Mouse (Mus musculus) cerebellum, adult 11 months (tissue): ENCODE results near the gene Olfr25.

Experiments
- DNase-seq: peaks from one replicate; pipeline ENCODE4 v3.0.0; 2022

Olfr25 gene

DNA sequence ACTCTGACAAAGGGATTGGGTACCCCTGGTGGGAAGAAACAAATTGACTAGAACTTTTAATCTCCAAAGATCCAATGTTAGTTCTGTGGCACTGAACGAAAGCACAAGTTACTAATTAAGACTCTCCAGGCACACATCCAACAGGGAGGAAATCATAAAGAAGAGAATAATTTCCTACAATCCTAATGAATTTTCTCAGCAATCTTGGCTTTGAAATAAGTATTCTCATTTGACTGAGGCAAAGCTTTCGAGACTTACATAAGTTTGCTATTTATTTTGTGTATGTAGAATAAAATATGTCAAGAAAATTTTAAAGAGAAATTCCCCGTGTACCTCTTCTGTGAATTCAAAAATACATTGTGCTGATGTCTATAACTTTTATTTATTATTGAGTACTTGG, at the start of gene Olfr25:
Gene Olfr25, plus strand, starts transcription at position 301 of the 400 bp plus-strand sequence.
- no peak for DNase-seq

DNA sequence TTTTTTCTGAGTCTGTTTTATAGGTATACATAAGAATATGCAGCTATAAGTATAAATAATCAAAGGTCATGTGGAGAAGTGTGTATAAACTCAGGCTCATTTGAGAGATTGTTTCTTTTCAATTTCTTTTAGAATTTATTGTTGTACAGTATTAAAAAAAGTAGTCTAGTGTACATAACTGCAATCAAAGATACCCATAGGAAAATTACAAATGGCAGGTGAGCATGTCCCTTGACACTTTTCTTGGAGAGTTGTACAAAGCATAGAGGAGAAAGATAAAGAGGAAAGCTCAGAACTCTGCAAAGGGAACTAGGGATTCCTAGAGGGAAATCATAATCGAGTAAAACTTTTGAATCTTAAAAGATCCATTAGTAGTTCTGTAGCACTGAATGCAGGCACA, 38.1 kb upstream of the Olfr25 start, which contains the start of gene Olfr896-ps1:
Gene Olfr896-ps1, plus strand, starts transcription at position 301 of the 400 bp plus-strand sequence.
- DNase-seq: no peak

DNA sequence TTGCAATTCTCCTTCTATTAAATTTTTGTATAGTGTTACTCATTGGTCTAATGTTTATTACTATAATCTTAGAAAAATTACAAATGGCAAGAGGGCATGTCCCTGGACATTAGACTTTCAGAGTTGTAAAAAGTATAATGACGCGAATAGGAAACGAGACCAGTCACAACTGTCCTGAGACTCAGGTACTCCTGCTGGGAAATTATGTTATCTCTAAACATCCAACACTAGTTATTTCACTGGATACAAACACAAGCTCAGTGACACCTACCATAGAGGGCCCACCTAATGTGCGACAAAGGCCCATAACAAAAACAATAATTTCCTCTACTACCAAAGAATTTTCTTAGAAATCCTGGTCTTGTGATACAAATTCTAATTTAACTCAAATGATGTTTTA, 19.3 kb downstream of the Olfr25 start, which contains the start of gene Olfr898:
Gene Olfr898, plus strand, starts transcription at position 301 of the 400 bp plus-strand sequence.
- DNase-seq: no peak

DNA sequence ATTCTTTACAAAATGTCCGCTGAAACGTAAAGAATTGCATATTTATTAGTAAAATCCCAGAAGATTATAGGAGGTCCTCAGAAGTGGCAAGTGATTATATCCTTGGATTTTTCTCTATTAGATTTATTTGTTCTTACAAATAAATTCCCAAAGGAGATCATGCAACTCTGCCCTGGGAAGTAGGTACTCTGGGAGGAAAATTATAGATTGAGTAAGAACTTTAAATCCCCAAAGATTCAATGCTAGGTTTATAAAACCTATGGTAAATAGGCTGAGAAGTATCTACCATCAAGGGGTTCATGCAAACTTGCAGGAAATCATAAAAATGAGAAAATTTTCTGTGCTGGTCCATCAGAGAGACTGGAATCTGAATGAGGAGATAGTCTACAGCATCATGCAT, 37.7 kb downstream of the Olfr25 start, which contains the start of gene Olfr250:
Gene Olfr250, plus strand, starts transcription at position 301 of the 400 bp plus-strand sequence.
- DNase-seq: no peak

DNA sequence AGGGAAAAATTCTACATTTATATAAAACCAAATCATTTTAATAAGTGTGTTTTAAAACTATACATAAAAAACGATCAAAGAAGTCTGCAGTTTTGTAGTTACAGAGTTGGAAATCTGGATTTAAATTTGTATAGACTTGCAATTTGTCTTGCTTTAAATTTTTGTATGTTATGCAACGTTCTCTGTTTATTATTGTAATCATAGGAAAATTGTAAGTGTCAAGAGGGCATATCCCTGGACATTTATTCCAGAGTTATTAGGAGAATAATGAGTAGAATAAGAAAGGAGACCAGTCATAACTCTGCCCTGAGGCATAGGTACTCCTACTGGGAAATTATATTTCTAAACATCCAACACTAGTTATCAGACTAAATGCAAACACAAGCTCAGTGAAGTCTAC, 47.9 kb downstream of the Olfr25 start, which contains the start of gene Olfr251:
Gene Olfr251, plus strand, starts transcription at position 301 of the 400 bp plus-strand sequence.
- DNase-seq: no peak
